Mouse (Mus musculus): ENCODE results near the gene Znrd1.

Gene Znrd1

GRCm38 (mm10) chr17:36970316-36970890, 12.0 kb upstream of the Znrd1 start:
- DNase-seq, result no peak

GRCm38 (mm10) chr17:36966875-36967274, 8.5 kb upstream of the Znrd1 start:
- DNase-seq, result no peak

- DNase-seq, result no peak
Measured at GRCm38 (mm10) chr17:36961125-36961524, 2.8 kb upstream of the Znrd1 start.

GRCm38 (mm10) chr17:36958884-36959283, 525 bp upstream of the Znrd1 start:
- DNase-seq, result peak in 1 of 2 experiments; percentile 6

- DNase-seq, result no peak
Measured at GRCm38 (mm10) chr17:36953062-36953461, 5.3 kb downstream of the Znrd1 start.

- no peak for DNase-seq
Measured at GRCm38 (mm10) chr17:36952631-36953030, 5.7 kb downstream of the Znrd1 start.

DNA sequence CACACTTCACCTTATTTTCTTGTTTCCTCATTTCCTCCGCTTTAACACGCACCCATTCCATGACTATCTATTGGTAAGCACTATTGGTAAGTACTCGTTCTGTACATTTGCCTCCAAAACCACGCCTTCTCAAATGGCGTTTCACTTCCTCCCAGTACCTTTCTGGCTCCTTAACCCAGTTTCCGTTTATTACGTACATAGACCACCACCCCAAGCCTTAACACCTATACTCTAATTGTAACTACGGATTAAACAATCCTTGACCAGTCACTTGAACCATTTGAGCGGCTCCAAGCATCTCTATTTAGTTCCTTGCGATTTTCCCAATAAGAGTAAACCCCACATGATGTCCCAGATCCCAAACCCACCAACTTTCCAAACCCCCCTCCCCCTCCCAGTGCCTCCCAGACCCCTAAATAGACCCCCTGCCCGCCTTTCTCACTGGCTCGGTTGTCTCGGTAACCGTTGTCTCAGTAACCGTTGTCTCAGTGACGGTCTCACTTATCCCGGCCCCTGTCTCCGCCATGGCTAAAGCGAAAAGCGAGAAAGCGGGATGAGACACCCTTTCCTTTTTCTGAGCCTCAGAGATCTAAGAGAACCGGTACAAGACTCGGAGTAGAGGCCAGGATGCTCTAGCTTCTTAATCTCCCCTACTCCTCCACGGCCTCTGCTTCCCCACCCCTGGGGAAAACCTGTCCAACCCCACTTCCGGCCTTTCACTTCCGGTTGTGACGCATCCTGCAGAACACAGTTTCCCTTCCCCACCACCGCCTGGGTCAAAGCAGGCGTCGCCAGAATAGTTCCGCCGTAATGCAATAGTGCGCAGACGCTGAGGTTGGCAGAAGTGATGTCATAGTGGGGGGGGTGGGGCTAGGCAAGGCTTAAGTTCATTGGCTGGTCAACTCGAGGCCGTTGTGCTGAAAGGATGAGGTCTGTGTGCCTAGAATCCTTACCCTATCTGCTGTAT, 7.1 kb downstream of the Znrd1 start, which contains the start of gene Ppp1r11:
Ppp1r11 (minus strand) TSS at position 761 of the 967 bp plus-strand sequence.
- peak; percentile 94 to 95 for DNase-seq

DNA sequence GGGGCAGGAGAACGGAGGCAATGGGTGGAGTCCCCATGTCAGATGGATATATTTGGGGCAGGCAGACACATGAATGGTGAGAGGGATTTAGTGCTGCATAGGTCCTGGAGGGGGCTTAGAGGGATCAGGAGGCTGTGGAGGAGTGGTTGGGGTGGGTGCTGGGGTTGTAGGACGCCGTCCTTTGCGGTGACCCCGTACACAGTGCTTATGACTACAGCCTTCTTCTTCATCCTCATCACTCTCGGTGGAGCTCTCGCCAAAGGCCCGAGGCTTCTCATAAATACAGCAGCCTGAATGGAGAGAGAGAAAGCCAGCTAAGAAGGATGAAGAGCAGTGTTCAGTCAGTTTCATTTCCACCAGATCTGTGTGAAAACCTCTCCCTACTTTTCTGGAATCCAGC, 9.1 kb downstream of the Znrd1 start:
- DNase-seq, result no peak

DNA sequence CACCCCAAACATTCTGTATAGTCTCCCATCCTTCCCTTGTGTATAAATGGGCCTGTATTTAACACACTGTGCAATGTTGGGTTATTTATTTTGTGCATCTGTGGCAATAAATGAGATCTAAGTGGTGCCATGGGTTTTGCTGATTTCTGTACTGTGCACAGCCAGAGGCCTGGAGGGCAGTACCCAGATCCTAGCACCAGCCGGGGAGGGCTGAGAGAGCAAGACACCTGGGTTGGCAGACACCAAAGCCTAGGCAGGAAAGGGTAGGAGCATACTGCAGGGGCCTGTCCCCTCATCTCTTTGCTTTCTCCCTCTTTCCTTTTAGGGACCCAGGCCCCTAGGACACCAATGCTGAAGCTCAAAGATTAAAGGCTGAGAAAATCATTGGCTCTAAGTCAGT, 10.1 kb downstream of the Znrd1 start:
- DNase-seq, result no peak

GRCm38 (mm10) chr17:36947051-36947819, 11.1 kb downstream of the Znrd1 start:
- DNase-seq, result peak; percentile 66 to 68

- no peak for DNase-seq
Measured at GRCm38 (mm10) chr17:36944121-36944775, 14.1 kb downstream of the Znrd1 start.

- no peak for DNase-seq
Measured at GRCm38 (mm10) chr17:36943691-36944090, 14.7 kb downstream of the Znrd1 start.

- DNase-seq, result peak; percentile 30 to 41
Measured at GRCm38 (mm10) chr17:36942791-36943471, 15.4 kb downstream of the Znrd1 start, which contains the start of gene Rnf39. Rnf39 (plus strand) TSS chr17:36942918.

DNA sequence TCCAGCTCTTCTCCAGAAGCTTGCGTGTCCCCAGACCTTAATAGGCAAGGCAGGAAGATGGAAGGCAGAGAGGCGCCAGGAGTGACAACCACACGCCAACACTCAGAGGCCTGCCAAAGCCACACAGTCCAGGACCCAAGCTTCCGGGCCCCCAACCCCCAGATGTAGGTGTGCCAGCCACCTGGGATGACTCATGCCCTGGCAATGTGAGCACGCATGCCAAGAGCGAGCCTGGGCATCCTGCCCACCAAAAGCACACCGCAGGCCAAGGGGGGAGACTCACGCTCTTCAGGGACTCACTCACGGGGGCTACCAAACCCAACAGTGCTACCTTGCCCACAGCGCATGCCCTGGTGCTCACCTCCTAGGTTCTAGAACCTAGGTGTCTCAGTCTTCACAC, 16.0 kb downstream of the Znrd1 start:
- peak; percentile 68 to 77 for DNase-seq

GRCm38 (mm10) chr17:36938056-36938455, 20.3 kb downstream of the Znrd1 start:
- no peak for DNase-seq

DNA sequence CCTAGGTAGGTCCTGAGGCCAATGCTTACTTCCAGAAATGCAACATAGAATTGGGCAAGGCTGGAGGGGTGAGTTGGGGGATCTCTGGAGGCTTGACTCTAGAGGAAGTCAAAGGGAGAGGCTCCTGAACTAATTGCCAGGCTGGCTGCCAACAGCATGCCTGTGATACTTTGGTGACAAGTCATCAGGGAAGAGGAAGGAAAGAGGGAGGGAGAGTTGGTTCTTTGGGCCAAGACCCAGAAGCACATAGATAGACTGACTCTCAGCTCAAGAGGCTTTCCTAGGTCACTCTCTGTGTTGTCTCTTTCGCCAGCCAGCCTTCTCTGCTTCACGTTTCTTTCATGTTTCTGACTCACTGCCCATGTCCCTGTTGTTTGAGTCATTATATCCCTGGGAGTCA, 26.6 kb downstream of the Znrd1 start:
- DNase-seq, result no peak

DNA sequence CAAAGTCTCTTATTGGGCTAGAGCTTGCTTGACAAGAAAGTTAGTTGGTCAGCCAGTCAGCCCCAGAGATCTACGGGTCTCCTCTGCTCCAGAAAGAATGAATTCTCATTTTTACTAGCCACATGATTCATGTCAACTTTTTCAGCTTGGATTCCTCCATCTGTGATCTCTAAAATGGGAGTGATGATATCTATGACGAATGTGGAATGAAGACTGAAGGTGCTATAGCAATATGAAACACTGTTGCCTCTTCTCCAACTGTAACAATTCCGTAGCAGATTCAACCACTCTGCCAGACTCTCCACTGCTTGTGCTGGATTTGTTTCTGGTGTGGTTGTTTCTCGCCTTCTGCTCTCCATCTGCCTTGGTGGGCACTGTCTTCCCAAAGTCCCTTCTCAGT, 27.2 kb downstream of the Znrd1 start:
- no peak for DNase-seq

DNA sequence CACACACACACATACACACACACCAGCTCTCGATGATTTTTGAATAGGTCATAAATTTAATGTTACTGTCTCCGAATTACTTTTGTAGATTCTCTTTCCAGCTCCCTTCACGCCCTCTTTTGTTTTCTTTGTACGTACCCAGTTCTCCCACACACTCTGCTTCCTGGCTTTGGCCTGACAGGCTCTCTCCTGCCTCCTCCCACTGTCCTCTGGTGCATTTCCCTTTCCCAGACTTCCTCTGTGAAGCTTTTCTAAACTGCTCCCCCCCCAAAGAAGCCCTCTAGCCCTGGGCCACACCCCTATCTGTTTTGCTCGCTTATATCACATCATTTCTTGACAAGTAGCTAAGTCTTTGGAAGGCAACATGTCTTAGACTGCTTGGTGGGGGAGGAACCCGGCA, 28.1 kb downstream of the Znrd1 start:
- no peak for DNase-seq

DNA sequence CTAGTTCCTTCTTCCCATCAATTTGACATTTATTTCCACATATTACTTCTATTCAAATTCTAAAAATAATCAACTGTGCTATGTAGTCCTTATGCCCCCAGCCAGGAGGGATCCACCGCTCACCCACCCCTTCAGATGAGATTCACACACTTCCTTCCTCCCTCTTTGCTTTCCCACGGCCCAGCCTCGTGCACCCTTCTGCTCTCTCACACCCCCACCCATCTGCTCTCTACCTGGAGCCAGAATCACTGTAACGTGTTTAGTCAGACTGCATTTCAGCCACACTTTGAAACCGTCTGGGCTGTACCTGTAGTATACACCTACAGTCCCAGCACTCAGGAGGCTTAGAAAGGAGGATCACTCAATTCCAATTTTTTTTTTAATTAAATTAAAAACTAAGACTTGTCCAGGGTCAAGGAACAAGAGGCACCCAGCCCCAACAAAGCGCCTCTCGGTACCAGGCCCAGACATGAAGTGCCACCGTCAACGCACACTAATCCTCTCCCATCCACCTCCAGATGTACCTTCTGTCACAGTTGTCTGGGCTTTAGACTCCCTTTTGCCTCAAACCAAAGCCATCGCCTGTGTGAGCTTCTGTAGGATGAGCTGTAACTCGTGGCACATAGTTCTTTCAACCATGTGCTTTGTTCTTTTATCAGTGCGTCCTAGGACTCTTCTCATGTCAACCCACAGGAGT, 29.0 kb downstream of the Znrd1 start:
- no peak for DNase-seq

DNA sequence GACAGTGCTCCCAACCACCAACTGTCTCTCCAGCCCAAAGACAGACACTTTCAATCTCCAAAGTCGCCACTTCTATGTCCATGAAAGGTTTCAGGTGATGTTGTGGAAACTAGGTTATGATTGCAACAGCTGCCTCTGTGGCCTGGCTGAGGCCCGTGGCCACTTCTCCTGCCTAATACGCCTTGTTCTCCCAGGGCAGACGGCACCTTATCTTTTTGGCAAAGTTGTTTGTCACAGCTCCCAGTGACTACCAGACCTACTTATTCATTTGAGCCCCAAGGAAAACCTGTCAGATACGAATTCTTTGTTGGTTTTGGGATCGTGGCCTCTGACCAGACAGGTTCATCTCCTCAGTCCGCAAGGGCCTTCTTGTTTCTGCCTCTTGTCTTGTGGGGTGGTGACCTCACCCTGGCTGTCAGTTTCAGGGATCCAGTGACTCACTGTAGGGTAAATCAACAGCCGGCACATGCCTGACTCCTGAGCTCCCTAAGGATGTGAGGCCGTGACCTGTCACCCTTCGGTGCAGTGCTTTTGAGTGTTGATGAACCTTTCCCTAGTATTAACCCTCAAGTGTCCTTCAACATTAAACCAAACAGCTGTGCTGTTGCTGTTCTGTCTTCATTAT, 30.8 kb downstream of the Znrd1 start:
- DNase-seq, result no peak

GRCm38 (mm10) chr17:36923491-36923890, 34.9 kb downstream of the Znrd1 start:
- no peak for DNase-seq
